In genomic region chr8:84664566-84665384, GRCm38 (mm10) we compare ENCODE assay signal across 8 mouse cellular contexts. TPM values are rescaled to one million over a fixed set of nuclear protein-coding genes. Genes with fewer than 3 reads are reported as not detected.
DNase-seq lines count a peak whose midpoint lies in the region; ATAC-seq and TF ChIP-seq lines count a peak whose summit lies in the region.

No protein-coding gene starts in this region.

- H3K4me2 ChIP-seq in heart, embryonic 14.5 days (ENCODE audit: low read length) = peak overlapping the region; percentile 68
- H3K4me2 ChIP-seq in liver, embryonic 11.5 days = peak overlapping the region; percentile 97
- H3K4me2 ChIP-seq in myocyte (ENCODE audit: low read depth) = peak overlapping the region; percentile 86

- WGBS in forebrain, embryonic 10.5 days = under 1% methylated on average over 29 of the region's 29 CpGs
- WGBS in heart, embryonic 14.5 days = 1% methylated on average over 29 of the region's 29 CpGs
- WGBS in liver, embryonic 11.5 days = under 1% methylated on average over 29 of the region's 29 CpGs

- H3K4me1 ChIP-seq in brown adipose tissue, adult 24 weeks (ENCODE audit: control insufficient read depth, insufficient read depth, insufficient read length, low read length) = no peaks in the 10 kb centered on the region; the same call in 1 of the 2 replicates
- H3K4me1 ChIP-seq in forebrain, embryonic 10.5 days = peaks cover 62% of the 10 kb centered on the region
- H3K4me1 ChIP-seq in heart, embryonic 14.5 days (ENCODE audit: control insufficient read depth in 2 of 2, insufficient read depth in 2 of 2, low read length in 2 of 2) = peaks cover 11 to 23% of the 10 kb centered on the region in 2 experiments
- H3K4me1 ChIP-seq in liver, embryonic 11.5 days (replicated peaks; ENCODE audit: control insufficient read depth, insufficient read depth, low read length) = peaks cover 19% of the 10 kb centered on the region

- DNase-seq in forebrain, embryonic 10.5 days (ENCODE audit: extremely low spot score, low spot score) = peak; percentile 81
- DNase-seq in kidney, postnatal 10 days = peak; percentile 88
- DNase-seq in liver, embryonic 11.5 days (ENCODE audit: low spot score) = peak; percentile 84
- peak; percentile 82 to 88 for DNase-seq in spleen, postnatal 36 days (ENCODE audit: low spot score in 2 of 2)

- H3K36me3 ChIP-seq in C2C12 (ENCODE audit: control insufficient read depth, insufficient read depth) = no peaks in the 10 kb centered on the region
- H3K36me3 ChIP-seq in forebrain, embryonic 10.5 days (replicated peaks) = peaks cover 32% of the 10 kb centered on the region
- peaks cover 11% of the 10 kb centered on the region for H3K36me3 ChIP-seq in heart, embryonic 14.5 days (ENCODE audit: control insufficient read depth, insufficient read depth, low read length)
- H3K36me3 ChIP-seq in liver, embryonic 11.5 days (ENCODE audit: control insufficient read depth, insufficient read depth, low read length) = no peaks in the 10 kb centered on the region
- H3K36me3 ChIP-seq in myocyte (ENCODE audit: control insufficient read depth, insufficient read depth) = no peaks in the 10 kb centered on the region

- H3K27me3 ChIP-seq in C2C12 (ENCODE audit: control insufficient read depth, insufficient read depth, insufficient read length) = no peaks in the 10 kb centered on the region
- H3K27me3 ChIP-seq in forebrain, embryonic 10.5 days (ENCODE audit: poor library complexity, severe bottlenecking) = no peaks in the 10 kb centered on the region
- H3K27me3 ChIP-seq in heart, embryonic 14.5 days (ENCODE audit: control insufficient read depth, insufficient read depth, low read length) = no peaks in the 10 kb centered on the region
- no peaks in the 10 kb centered on the region for H3K27me3 ChIP-seq in liver, embryonic 11.5 days (replicated peaks; ENCODE audit: control insufficient read depth, insufficient read depth, low read length)
- H3K27me3 ChIP-seq in myocyte (ENCODE audit: control insufficient read depth, insufficient read depth, insufficient read length) = no peaks in the 10 kb centered on the region

- H3K9ac ChIP-seq in heart, embryonic 14.5 days (ENCODE audit: low read length) = peak overlapping the region; percentile 83
- peak overlapping the region; percentile 96 for H3K9ac ChIP-seq in liver, embryonic 11.5 days (ENCODE audit: low read depth, low read length)

- no peak for ATAC-seq in heart, embryonic 14.5 days (ENCODE audit: insufficient number of reproducible peaks, insufficient read depth, low FRiP score, low read depth)
- peak; percentile 40 for ATAC-seq in liver, embryonic 11.5 days (replicated peaks; ENCODE audit: low FRiP score)

- H3K79me3 ChIP-seq in C2C12 (ENCODE audit: low read depth) = peaks cover 29% of the 10 kb centered on the region

- H3K27ac ChIP-seq in brown adipose tissue, adult 24 weeks (replicated peaks; ENCODE audit: low read depth, low read length) = peak overlapping the region; percentile 97
- peak overlapping the region; percentile 94 for H3K27ac ChIP-seq in forebrain, embryonic 10.5 days
- H3K27ac ChIP-seq in heart, embryonic 14.5 days (replicated peaks in 1 of 2; ENCODE audit: control insufficient read depth in 1 of 2, insufficient read depth in 1 of 2, low read depth in 2 of 2, low read length in 2 of 2) = peak overlapping the region; percentile 96 to 99
- peak overlapping the region; percentile 95 for H3K27ac ChIP-seq in liver, embryonic 11.5 days (ENCODE audit: low read depth, low read length)

- H3ac ChIP-seq in C2C12 (ENCODE audit: control insufficient read depth, insufficient read length, low read depth) = peak overlapping the region; percentile 80
- peak overlapping the region; percentile 22 for H3ac ChIP-seq in myocyte (ENCODE audit: control insufficient read depth, insufficient read length)

- peak; percentile 51 for TF ChIP-seq POLR2A in myocyte (IDR thresholded peaks at IDR 0.05; ENCODE audit: insufficient read length, low read depth)

- H3K79me2 ChIP-seq in C2C12 (ENCODE audit: control insufficient read depth, insufficient read depth) = peaks cover 58% of the 10 kb centered on the region
- peaks cover 21% of the 10 kb centered on the region for H3K79me2 ChIP-seq in myocyte (ENCODE audit: control insufficient read depth, insufficient read depth)

- no peak for TF ChIP-seq CTCF in C2C12 (IDR thresholded peaks at IDR 0.05; ENCODE audit: control insufficient read depth, insufficient read depth, insufficient read length)

- no peaks in the 10 kb centered on the region for H3K9me3 ChIP-seq in forebrain, embryonic 10.5 days
- H3K9me3 ChIP-seq in heart, embryonic 14.5 days (ENCODE audit: control insufficient read depth, low read length) = no peaks in the 10 kb centered on the region
- no peaks in the 10 kb centered on the region for H3K9me3 ChIP-seq in liver, embryonic 11.5 days (ENCODE audit: control insufficient read depth, low read length)

- H3K4me3 ChIP-seq in C2C12 (ENCODE audit: insufficient read depth, poor library complexity, severe bottlenecking) (peak overlapping the region; percentile 48), myocyte (peak overlapping the region; percentile 99)
- H3K4me3 ChIP-seq in brown adipose tissue, adult 24 weeks (ENCODE audit: insufficient read depth, low read depth, low read length) = peak overlapping the region; percentile 83
- peak overlapping the region; percentile 97 for H3K4me3 ChIP-seq in forebrain, embryonic 10.5 days
- H3K4me3 ChIP-seq in heart, embryonic 14.5 days (ENCODE audit: control insufficient read depth in 1 of 2, insufficient read depth in 1 of 2, low read depth in 1 of 2, low read length in 2 of 2) = peak overlapping the region; percentile 55 to 82
- H3K4me3 ChIP-seq in liver, embryonic 11.5 days (ENCODE audit: low read depth, low read length) = peak overlapping the region; percentile 87

TF ChIP-seq in C2C12, 6 proteins besides CTCF, POLR2A, EP300 and RAD21:
- peak; percentile 41 for TF ChIP-seq MAX (IDR thresholded peaks at IDR 0.05)
- no peak for TF ChIP-seq MYOD1 (IDR thresholded peaks at IDR 0.05; ENCODE audit: control insufficient read depth, insufficient read length, low read depth)

TF ChIP-seq in myocyte, 11 proteins besides CTCF, POLR2A, EP300 and RAD21 (continues in another document):
- TF ChIP-seq TCF3 (IDR thresholded peaks at IDR 0.05; ENCODE audit: insufficient read length, low read depth) (no peak), REST (IDR thresholded peaks at IDR 0.05; ENCODE audit: insufficient read depth, insufficient read length) (no peak), SRF (IDR thresholded peaks at IDR 0.05; ENCODE audit: control insufficient read depth, insufficient read length, low read depth) (peak; percentile 44), USF1 (IDR thresholded peaks at IDR 0.05; ENCODE audit: low read depth) (no peak), MAX (IDR thresholded peaks at IDR 0.05; ENCODE audit: low read depth) (no peak), TCF12 (IDR thresholded peaks at IDR 0.05; ENCODE audit: insufficient read depth, poor library complexity, severe bottlenecking) (no peak), POLR2AphosphoS2 (IDR thresholded peaks at IDR 0.05; ENCODE audit: insufficient read length, low read depth) (no peak), E2F4 (IDR thresholded peaks at IDR 0.05; ENCODE audit: insufficient read depth) (peak; percentile 38), CEBPB (IDR thresholded peaks at IDR 0.05; ENCODE audit: insufficient read depth, poor library complexity, severe bottlenecking) (no peak)

RNA-seq across cellular contexts. Expression of gene Ier2, which starts 2.1 kb away (rescaled TPM):
- polyA plus RNA-seq in C2C12 (2012; fragmentation: generic; extraction: Trizol) = 61.4 TPM
- 17.2 and 62.3 TPM in 2 replicates for polyA plus RNA-seq in brown adipose tissue, adult 24 weeks (2012; ENCODE audit: insufficient read depth, insufficient read length, missing spikeins)
- 91.4 and 96.9 TPM in 2 replicates for polyA plus RNA-seq in forebrain, embryonic 10.5 days (2016; fragmentation: Nextera tagmentation; extraction: Ambion mirVana)
- 36.4 and 43.8 TPM in 2 replicates for polyA plus RNA-seq in heart, embryonic 14.5 days (2014; fragmentation: Nextera tagmentation; extraction: Ambion mirVana)
- 46.5 and 50.1 TPM in 2 replicates for polyA plus RNA-seq in liver, embryonic 11.5 days (2014; fragmentation: Nextera tagmentation; extraction: Ambion mirVana)
- 75.7 TPM for polyA plus RNA-seq in myocyte (2012; fragmentation: generic; extraction: Trizol)

RNA-seq across cellular contexts. Expression of gene Trmt1, which starts 21.3 kb away (rescaled TPM):
- 117 TPM for polyA plus RNA-seq in C2C12 (2012; fragmentation: generic; extraction: Trizol)
- polyA plus RNA-seq in brown adipose tissue, adult 24 weeks (2012; ENCODE audit: insufficient read depth, insufficient read length, missing spikeins) = 25.1 and 33.4 TPM in 2 replicates
- 68.8 and 69.3 TPM in 2 replicates for polyA plus RNA-seq in forebrain, embryonic 10.5 days (2016; fragmentation: Nextera tagmentation; extraction: Ambion mirVana)
- 46.1 and 50.0 TPM in 2 replicates for polyA plus RNA-seq in heart, embryonic 14.5 days (2014; fragmentation: Nextera tagmentation; extraction: Ambion mirVana)
- polyA plus RNA-seq in liver, embryonic 11.5 days (2014; fragmentation: Nextera tagmentation; extraction: Ambion mirVana) = 94.1 and 95.6 TPM in 2 replicates
- 94.4 TPM for polyA plus RNA-seq in myocyte (2012; fragmentation: generic; extraction: Trizol)

RNA-seq across cellular contexts. Expression of gene Nacc1, which starts 22.9 kb away (rescaled TPM):
- 81.5 TPM for polyA plus RNA-seq in C2C12 (2012; fragmentation: generic; extraction: Trizol)
- 19.0 and 22.9 TPM in 2 replicates for polyA plus RNA-seq in brown adipose tissue, adult 24 weeks (2012; ENCODE audit: insufficient read depth, insufficient read length, missing spikeins)
- polyA plus RNA-seq in forebrain, embryonic 10.5 days (2016; fragmentation: Nextera tagmentation; extraction: Ambion mirVana) = 31.3 and 31.5 TPM in 2 replicates
- polyA plus RNA-seq in heart, embryonic 14.5 days (2014; fragmentation: Nextera tagmentation; extraction: Ambion mirVana) = 15.1 and 17.4 TPM in 2 replicates
- 23.0 and 25.2 TPM in 2 replicates for polyA plus RNA-seq in liver, embryonic 11.5 days (2014; fragmentation: Nextera tagmentation; extraction: Ambion mirVana)
- polyA plus RNA-seq in myocyte (2012; fragmentation: generic; extraction: Trizol) = 56.1 TPM

RNA-seq across cellular contexts. Expression of gene Lyl1, which starts 36.5 kb away (rescaled TPM):
- 0.04 TPM for polyA plus RNA-seq in C2C12 (2012; fragmentation: generic; extraction: Trizol)
- 2.9 and 3.1 TPM in 2 replicates for polyA plus RNA-seq in brown adipose tissue, adult 24 weeks (2012; ENCODE audit: insufficient read depth, insufficient read length, missing spikeins)
- polyA plus RNA-seq in forebrain, embryonic 10.5 days (2016; fragmentation: Nextera tagmentation; extraction: Ambion mirVana) = 4.9 and 5.8 TPM in 2 replicates
- polyA plus RNA-seq in heart, embryonic 14.5 days (2014; fragmentation: Nextera tagmentation; extraction: Ambion mirVana) = 12.1 and 13.7 TPM in 2 replicates
- polyA plus RNA-seq in liver, embryonic 11.5 days (2014; fragmentation: Nextera tagmentation; extraction: Ambion mirVana) = 67.9 and 68.6 TPM in 2 replicates
- polyA plus RNA-seq in myocyte (2012; fragmentation: generic; extraction: Trizol) = not detected

RNA-seq across cellular contexts. Expression of gene G430095P16Rik, which starts 58.0 kb away (rescaled TPM):
- polyA plus RNA-seq in C2C12 (2012; fragmentation: generic; extraction: Trizol) = 2.9 TPM
- 1.9 TPM in 1 of 2 replicates, not detected in the other for polyA plus RNA-seq in brown adipose tissue, adult 24 weeks (2012; ENCODE audit: insufficient read depth, insufficient read length, missing spikeins)
- polyA plus RNA-seq in forebrain, embryonic 10.5 days (2016; fragmentation: Nextera tagmentation; extraction: Ambion mirVana) = 1.3 and 2.1 TPM in 2 replicates
- polyA plus RNA-seq in heart, embryonic 14.5 days (2014; fragmentation: Nextera tagmentation; extraction: Ambion mirVana) = 5.2 and 5.9 TPM in 2 replicates
- 11.8 and 12.3 TPM in 2 replicates for polyA plus RNA-seq in liver, embryonic 11.5 days (2014; fragmentation: Nextera tagmentation; extraction: Ambion mirVana)
- 9.4 TPM for polyA plus RNA-seq in myocyte (2012; fragmentation: generic; extraction: Trizol)

Comparison
In these comparisons a context has a peak if more than half of its experiments do, and no peak if none do; other contexts are left out.
1. H3K4me3 ChIP-seq: peak in every context shown above with its lines; median percentile 99 in myocyte; 97 in forebrain, embryonic 10.5 days; 87 in liver, embryonic 11.5 days; 83 in brown adipose tissue, adult 24 weeks; 68 in heart, embryonic 14.5 days; 48 in C2C12.